9 mouse cellular contexts compared by ENCODE assay signal in the genomic region with DNA sequence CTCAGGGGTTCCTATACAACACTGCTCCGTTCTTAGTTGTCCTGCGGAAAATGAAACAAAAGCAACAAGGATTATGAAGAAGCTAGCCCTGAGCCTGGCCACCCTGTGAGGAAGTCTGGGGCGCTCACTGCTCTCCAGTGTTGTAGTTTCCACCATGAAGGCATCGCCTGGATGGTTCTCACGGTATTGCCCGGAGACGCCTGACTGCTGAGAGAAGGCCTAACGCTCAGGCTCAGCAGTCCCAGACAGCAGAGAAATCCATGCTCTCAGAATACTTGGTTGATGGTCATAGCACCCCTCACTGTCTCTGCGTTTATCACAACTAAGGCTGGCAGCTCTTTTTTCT. TPM values are rescaled to one million over a fixed set of nuclear protein-coding genes. Genes with fewer than 3 reads are reported as not detected.
A peak's percentile ranks its signal among the peaks of the same experiment; 100 is the strongest.
DNase-seq lines count a peak whose midpoint lies in the region; ATAC-seq lines count a peak whose summit lies in the region.
"Had no signal": no experiment of that assay in that cellular context is flagged by ENCODE, and none has a peak within 500 bp of the region (broad histone marks: within the 10 kb centered on the region; RNA-seq: fewer than 3 reads in every experiment).

No protein-coding gene starts in this region.

- H3K9me3 ChIP-seq in heart, embryonic 13.5 days = no peaks in the 10 kb centered on the region
- H3K9me3 ChIP-seq in hindbrain, embryonic 12.5 days (replicated peaks) = no peaks in the 10 kb centered on the region
- no peaks in the 10 kb centered on the region for H3K9me3 ChIP-seq in stomach, embryonic 15.5 days

- peak overlapping the region; percentile 8; the same call in 1 of the 2 replicates for H3K27ac ChIP-seq in heart, embryonic 13.5 days (replicated peaks)
- 0 out of 2 replicates have a peak overlapping the region, but pooled peaks have one; percentile 40 for H3K27ac ChIP-seq in hindbrain, embryonic 12.5 days
- peak overlapping the region; percentile 21; the same call in 1 of the 2 replicates for H3K27ac ChIP-seq in stomach, embryonic 15.5 days

- peak overlapping the region; percentile 25; the same call in 1 of the 2 replicates for H3K9ac ChIP-seq in heart, embryonic 13.5 days
- peak overlapping the region; percentile 32; the same call in 1 of the 2 replicates for H3K9ac ChIP-seq in hindbrain, embryonic 12.5 days
- H3K9ac ChIP-seq in stomach, embryonic 15.5 days = no peak overlapping the region

- H3K4me3 ChIP-seq in heart, embryonic 13.5 days = no peak overlapping the region
- no peak overlapping the region for H3K4me3 ChIP-seq in hindbrain, embryonic 12.5 days
- H3K4me3 ChIP-seq in stomach, embryonic 15.5 days (replicated peaks) = no peak overlapping the region

- H3K36me3 ChIP-seq in heart, embryonic 13.5 days = no peaks in the 10 kb centered on the region
- H3K36me3 ChIP-seq in hindbrain, embryonic 12.5 days = no peaks in the 10 kb centered on the region
- H3K36me3 ChIP-seq in stomach, embryonic 15.5 days = no peaks in the 10 kb centered on the region

- H3K27me3 ChIP-seq in heart, embryonic 13.5 days (replicated peaks) = no peaks in the 10 kb centered on the region
- H3K27me3 ChIP-seq in hindbrain, embryonic 12.5 days = peaks cover 12% of the 10 kb centered on the region
- no peaks in the 10 kb centered on the region for H3K27me3 ChIP-seq in stomach, embryonic 15.5 days (replicated peaks)
- H3K27me3 ChIP-seq: CH12.LX had no signal

- H3K4me2 ChIP-seq in heart, embryonic 13.5 days = peak overlapping the region; percentile 8
- peak overlapping the region; percentile 13; the same call in 1 of the 2 replicates for H3K4me2 ChIP-seq in hindbrain, embryonic 12.5 days (replicated peaks)
- no peak overlapping the region for H3K4me2 ChIP-seq in stomach, embryonic 15.5 days

- intact Hi-C loops in heart, postnatal 14 days (cut with DNase I) = no loop called here
- intact Hi-C loops in left cerebral cortex, postnatal 4 days (cut with DNase I) = no loop called here

- no peak for DNase-seq in heart, postnatal 14 days
- DNase-seq in retina, embryonic 14.5 days (ENCODE audit: low spot score) = peak; percentile 8
- DNase-seq in retina, postnatal 1 day = no peak
- no peak for DNase-seq in left cerebral cortex, postnatal 4 days
- no peak for DNase-seq in lung, postnatal 14 days

- 57% methylated on average over 9 of the region's 9 CpGs for WGBS in heart, embryonic 13.5 days
- WGBS in hindbrain, embryonic 12.5 days = 33% methylated on average over 9 of the region's 9 CpGs
- 59% methylated on average over 9 of the region's 9 CpGs for WGBS in stomach, embryonic 15.5 days

- ATAC-seq in heart, embryonic 13.5 days (ENCODE audit: extremely low read depth, insufficient number of reproducible peaks, low FRiP score, low TSS enrichment) = no peak
- peak; percentile 35 for ATAC-seq in hindbrain, embryonic 12.5 days (ENCODE audit: low FRiP score)
- no peak for ATAC-seq in stomach, embryonic 15.5 days (ENCODE audit: insufficient read depth, low FRiP score, low read depth)

- peaks cover 9% of the 10 kb centered on the region for H3K4me1 ChIP-seq in heart, embryonic 13.5 days
- peaks cover 8% of the 10 kb centered on the region for H3K4me1 ChIP-seq in hindbrain, embryonic 12.5 days
- H3K4me1 ChIP-seq in stomach, embryonic 15.5 days = no peaks in the 10 kb centered on the region

RNA-seq across cellular contexts. Expression of a gene that starts 20.0 kb away (rescaled TPM):
- polyA plus RNA-seq in heart, embryonic 13.5 days (2015; fragmentation: Nextera tagmentation; extraction: Ambion mirVana) = 3.6 and 3.7 TPM in 2 replicates
- total RNA-seq in heart, postnatal 14 days (2021) = 10 to 100 TPM; 20.2 to 21.9 TPM
- 21.3 and 22.2 TPM in 2 replicates for polyA plus RNA-seq in hindbrain, embryonic 12.5 days (2016; fragmentation: Nextera tagmentation; extraction: Ambion mirVana)
- polyA plus RNA-seq in stomach, embryonic 15.5 days (2015; fragmentation: Nextera tagmentation; extraction: Ambion mirVana) = 5.9 and 6.2 TPM in 2 replicates
- total RNA-seq in left cerebral cortex, postnatal 4 days (2021) = 1 to 10 TPM; 7.6 to 9.8 TPM
